In the genomic region with DNA sequence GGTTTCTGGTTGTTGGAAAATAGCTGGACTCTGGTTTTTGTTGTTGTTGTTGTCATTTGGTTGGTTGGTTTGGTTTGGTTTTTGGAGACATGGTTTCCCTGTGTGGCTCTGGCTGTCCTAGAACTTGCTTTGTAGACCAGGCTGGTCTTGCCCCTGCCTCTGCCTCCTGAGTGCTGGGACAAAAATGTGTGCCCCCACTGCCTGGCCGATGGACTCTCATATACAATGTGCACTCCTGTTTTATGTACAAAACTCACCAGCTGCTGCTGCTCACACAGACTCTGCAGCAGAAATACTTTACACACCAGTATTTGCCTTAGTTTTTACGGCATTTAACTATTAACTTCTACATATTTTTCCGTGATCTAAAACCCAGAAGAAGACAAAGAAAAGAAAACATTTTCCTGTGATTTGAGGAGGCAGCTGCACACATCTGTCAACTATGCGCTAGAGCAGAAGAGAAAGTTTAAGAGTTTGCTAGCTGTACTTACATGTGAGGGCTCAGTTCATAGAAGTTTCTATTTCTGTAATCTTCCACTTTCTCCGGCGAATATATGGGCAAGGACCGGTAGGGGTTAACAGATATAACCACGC, we compare ENCODE assay signal across 25 mouse cellular contexts. TPM values are rescaled to one million over a fixed set of nuclear protein-coding genes. Genes with fewer than 3 reads are reported as not detected.
DNase-seq lines count a peak whose midpoint lies in the region; ATAC-seq and TF ChIP-seq lines count a peak whose summit lies in the region.
"Had no signal": no experiment of that assay in that cellular context is flagged by ENCODE, and none has a peak within 500 bp of the region (broad histone marks: within the 10 kb centered on the region; RNA-seq: fewer than 3 reads in every experiment).

No protein-coding gene starts in this region.

- H3K36me3 ChIP-seq in intestine, embryonic 14.5 days (ENCODE audit: control insufficient read depth, insufficient read depth, low read length) = peaks cover 10% of the 10 kb centered on the region
- H3K36me3 ChIP-seq in intestine, postnatal 0 days (ENCODE audit: control insufficient read depth, insufficient read depth) = no peaks in the 10 kb centered on the region
- peaks cover 43% of the 10 kb centered on the region for H3K36me3 ChIP-seq in limb, embryonic 12.5 days
- peaks cover 62% of the 10 kb centered on the region for H3K36me3 ChIP-seq in limb, embryonic 10.5 days
- peaks cover 25% of the 10 kb centered on the region for H3K36me3 ChIP-seq in limb, embryonic 13.5 days
- H3K36me3 ChIP-seq in stomach, postnatal 0 days (ENCODE audit: control insufficient read depth, insufficient read depth, low read length) = no peaks in the 10 kb centered on the region
- H3K36me3 ChIP-seq: hindbrain, embryonic 15.5 days had no signal

- no peak for ATAC-seq in intestine, embryonic 14.5 days (replicated peaks; ENCODE audit: low FRiP score, low TSS enrichment, low read depth)
- no peak for ATAC-seq in intestine, postnatal 0 days
- no peak for ATAC-seq in limb, embryonic 12.5 days (ENCODE audit: insufficient number of reproducible peaks, insufficient read depth, low FRiP score, low TSS enrichment, low read depth)
- 0 out of 2 replicates have a peak, but pooled peaks have one; percentile 24 for ATAC-seq in limb, embryonic 13.5 days (ENCODE audit: low FRiP score, low read depth)
- no peak for ATAC-seq in stomach, postnatal 0 days (ENCODE audit: low FRiP score, low TSS enrichment)
- ATAC-seq: forebrain, embryonic 14.5 days; lung, postnatal 0 days; Patski had no signal

- H3K4me2 ChIP-seq in intestine, embryonic 14.5 days (ENCODE audit: low read length) = peak overlapping the region; percentile 18; the same call in 1 of the 2 replicates
- H3K4me2 ChIP-seq in intestine, postnatal 0 days (replicated peaks; ENCODE audit: low read depth) = no peak overlapping the region
- no peak overlapping the region for H3K4me2 ChIP-seq in limb, embryonic 12.5 days
- H3K4me2 ChIP-seq in limb, embryonic 13.5 days (replicated peaks) = no peak overlapping the region
- 0 out of 2 replicates have a peak overlapping the region, but pooled peaks have one; percentile 0 for H3K4me2 ChIP-seq in stomach, postnatal 0 days (replicated peaks; ENCODE audit: low read depth)
- H3K4me2 ChIP-seq: embryonic facial prominence, embryonic 12.5 days; heart, embryonic 13.5 days; hindbrain, embryonic 15.5 days; liver, embryonic 11.5 days had no signal

- TF ChIP-seq CTCF in intestine, postnatal 0 days (IDR thresholded peaks at IDR 0.05; ENCODE audit: low read depth) = no peak
- no peak for TF ChIP-seq CTCF in stomach, postnatal 0 days (IDR thresholded peaks at IDR 0.05; ENCODE audit: low read depth)

- 40% methylated on average over 8 of the region's 8 CpGs for WGBS in intestine, embryonic 14.5 days
- WGBS in intestine, postnatal 0 days = 50% methylated on average over 8 of the region's 8 CpGs
- 84% methylated on average over 8 of the region's 8 CpGs for WGBS in limb, embryonic 12.5 days
- WGBS in limb, embryonic 10.5 days = 92% methylated on average over 8 of the region's 8 CpGs
- 72% methylated on average over 8 of the region's 8 CpGs for WGBS in limb, embryonic 13.5 days
- WGBS in stomach, postnatal 0 days = 48% methylated on average over 8 of the region's 8 CpGs

- peak overlapping the region; percentile 80 for H3K27ac ChIP-seq in intestine, embryonic 14.5 days (ENCODE audit: low read depth)
- no peak overlapping the region for H3K27ac ChIP-seq in intestine, postnatal 0 days (ENCODE audit: low read depth, low read length)
- H3K27ac ChIP-seq in limb, embryonic 12.5 days = 0 out of 2 replicates have a peak overlapping the region, but pooled peaks have one; percentile 50
- no peak overlapping the region for H3K27ac ChIP-seq in limb, embryonic 10.5 days
- 0 out of 2 replicates have a peak overlapping the region, but pooled peaks have one; percentile 24 for H3K27ac ChIP-seq in limb, embryonic 13.5 days
- no peak overlapping the region for H3K27ac ChIP-seq in stomach, postnatal 0 days (replicated peaks)
- H3K27ac ChIP-seq: embryonic facial prominence, embryonic 12.5 days; heart, embryonic 13.5 days; hindbrain, embryonic 10.5 days; hindbrain, embryonic 15.5 days had no signal

- no peak overlapping the region for H3K4me3 ChIP-seq in intestine, embryonic 14.5 days (ENCODE audit: low read depth, low read length)
- H3K4me3 ChIP-seq in intestine, postnatal 0 days (ENCODE audit: low read depth, low read length) = no peak overlapping the region
- no peak overlapping the region for H3K4me3 ChIP-seq in limb, embryonic 12.5 days (replicated peaks)
- H3K4me3 ChIP-seq in limb, embryonic 10.5 days = no peak overlapping the region
- H3K4me3 ChIP-seq in limb, embryonic 13.5 days = no peak overlapping the region
- no peak overlapping the region for H3K4me3 ChIP-seq in stomach, postnatal 0 days (ENCODE audit: low read depth, low read length)
- H3K4me3 ChIP-seq: embryonic facial prominence, embryonic 12.5 days; heart, embryonic 13.5 days; hindbrain, embryonic 10.5 days; hindbrain, embryonic 15.5 days had no signal

- no peaks in the 10 kb centered on the region for H3K9me3 ChIP-seq in intestine, embryonic 14.5 days (ENCODE audit: control insufficient read depth, low read length)
- no peaks in the 10 kb centered on the region for H3K9me3 ChIP-seq in intestine, postnatal 0 days (ENCODE audit: control insufficient read depth)
- no peaks in the 10 kb centered on the region for H3K9me3 ChIP-seq in limb, embryonic 12.5 days
- H3K9me3 ChIP-seq in limb, embryonic 10.5 days (replicated peaks) = no peaks in the 10 kb centered on the region
- no peaks in the 10 kb centered on the region for H3K9me3 ChIP-seq in limb, embryonic 13.5 days
- H3K9me3 ChIP-seq in stomach, postnatal 0 days (ENCODE audit: control insufficient read depth, low read length) = no peaks in the 10 kb centered on the region
- H3K9me3 ChIP-seq: embryonic facial prominence, embryonic 12.5 days; heart, embryonic 13.5 days; hindbrain, embryonic 10.5 days; hindbrain, embryonic 15.5 days had no signal

- no peak overlapping the region for H3K9ac ChIP-seq in intestine, embryonic 14.5 days (ENCODE audit: low read length)
- H3K9ac ChIP-seq in intestine, postnatal 0 days (ENCODE audit: low read depth, low read length) = no peak overlapping the region
- H3K9ac ChIP-seq in limb, embryonic 12.5 days (replicated peaks) = no peak overlapping the region
- H3K9ac ChIP-seq in limb, embryonic 13.5 days = no peak overlapping the region
- no peak overlapping the region for H3K9ac ChIP-seq in stomach, postnatal 0 days (ENCODE audit: low read length)
- H3K9ac ChIP-seq: embryonic facial prominence, embryonic 12.5 days; heart, embryonic 13.5 days; hindbrain, embryonic 15.5 days had no signal

- peak; percentile 57 for DNase-seq in intestine, embryonic 14.5 days (ENCODE audit: low spot score)
- no peak for DNase-seq in limb, embryonic 10.5 days (ENCODE audit: low spot score)
- DNase-seq in stomach, postnatal 0 days (ENCODE audit: low spot score) = no peak
- DNase-seq in cerebellum, adult 9-11 months = no peak
- DNase-seq: adrenal gland, postnatal 10 days; cerebellum, adult 8-10 months; embryo, embryonic 11 days; gastrocnemius, postnatal 36 days; kidney, adult 11 months; layer of hippocampus, postnatal 36 days; left cerebral cortex, postnatal 4 days; midbrain, embryonic 14.5 days; right cerebral cortex, postnatal 25 days; thymus, postnatal 4 days had no signal

- peaks cover 23% of the 10 kb centered on the region for H3K4me1 ChIP-seq in intestine, embryonic 14.5 days (replicated peaks; ENCODE audit: control insufficient read depth, insufficient read depth, low read length)
- H3K4me1 ChIP-seq in intestine, postnatal 0 days (replicated peaks; ENCODE audit: control insufficient read depth, insufficient read depth, low read length) = no peaks in the 10 kb centered on the region
- H3K4me1 ChIP-seq in limb, embryonic 12.5 days (replicated peaks) = 0 out of 2 replicates have a peak, but pooled peaks cover 8% of the 10 kb centered on the region
- no peaks in the 10 kb centered on the region for H3K4me1 ChIP-seq in limb, embryonic 10.5 days
- H3K4me1 ChIP-seq in limb, embryonic 13.5 days = peaks cover 19% of the 10 kb centered on the region
- no peaks in the 10 kb centered on the region for H3K4me1 ChIP-seq in stomach, postnatal 0 days (replicated peaks; ENCODE audit: control insufficient read depth, insufficient read depth)
- H3K4me1 ChIP-seq: hindbrain, embryonic 10.5 days had no signal

- no peak for TF ChIP-seq EP300 in stomach, postnatal 0 days (optimal IDR thresholded peaks at IDR 0.05)

- no peaks in the 10 kb centered on the region for H3K27me3 ChIP-seq in intestine, embryonic 14.5 days (replicated peaks; ENCODE audit: control insufficient read depth, insufficient read depth, low read length)
- no peaks in the 10 kb centered on the region for H3K27me3 ChIP-seq in intestine, postnatal 0 days (replicated peaks; ENCODE audit: control insufficient read depth, insufficient read depth, low read length)
- H3K27me3 ChIP-seq in limb, embryonic 12.5 days = no peaks in the 10 kb centered on the region
- H3K27me3 ChIP-seq in limb, embryonic 10.5 days (ENCODE audit: low read depth, poor library complexity, severe bottlenecking) = no peaks in the 10 kb centered on the region
- H3K27me3 ChIP-seq in limb, embryonic 13.5 days = no peaks in the 10 kb centered on the region
- H3K27me3 ChIP-seq in stomach, postnatal 0 days (ENCODE audit: control insufficient read depth, insufficient read depth, low read length) = no peaks in the 10 kb centered on the region
- H3K27me3 ChIP-seq: embryonic facial prominence, embryonic 12.5 days; heart, embryonic 13.5 days; hindbrain, embryonic 15.5 days; Patski had no signal

RNA-seq across cellular contexts. Expression of a gene that starts 52.9 kb away (rescaled TPM):
- polyA plus RNA-seq in intestine, embryonic 14.5 days (2014; fragmentation: Nextera tagmentation; extraction: Ambion mirVana) = 69.9 and 89.4 TPM in 2 replicates
- polyA plus RNA-seq in intestine, postnatal 0 days (2015; fragmentation: Nextera tagmentation; extraction: Ambion mirVana) = 15.8 and 18.4 TPM in 2 replicates
- polyA plus RNA-seq in limb, embryonic 12.5 days (2016; fragmentation: Nextera tagmentation; extraction: Ambion mirVana) = 114 and 142 TPM in 2 replicates
- polyA plus RNA-seq in limb, embryonic 10.5 days (2016; fragmentation: Nextera tagmentation; extraction: Ambion mirVana) = 103 and 115 TPM in 2 replicates
- 104 and 106 TPM in 2 replicates for polyA plus RNA-seq in limb, embryonic 13.5 days (2015; fragmentation: Nextera tagmentation; extraction: Ambion mirVana)
- 31.7 and 38.3 TPM in 2 replicates for polyA plus RNA-seq in stomach, postnatal 0 days (2015; fragmentation: Nextera tagmentation; extraction: Ambion mirVana)

Comparison
In these comparisons a context has a peak if more than half of its experiments do, and no peak if none do; other contexts are left out.
1. H3K27ac ChIP-seq: peak in intestine, embryonic 14.5 days (single experiment), limb, embryonic 12.5 days (single experiment) and limb, embryonic 13.5 days (single experiment); none in intestine, postnatal 0 days (single experiment), limb, embryonic 10.5 days (single experiment) and stomach, postnatal 0 days (single experiment).
2. H3K4me2 ChIP-seq: peak in intestine, embryonic 14.5 days (single experiment) and stomach, postnatal 0 days (single experiment); none in intestine, postnatal 0 days (single experiment), limb, embryonic 12.5 days (single experiment) and limb, embryonic 13.5 days (single experiment).